Mouse (Mus musculus) bone marrow, adult 2 months (tissue): ENCODE measurements around the gene Car9.

Experiments
- CTCF ChIP-seq: fragments of 200-500 bp; IDR thresholded peaks from 2 replicates; pipeline ENCODE4 v1.5.1; 2011; ENCODE audit warnings: low read length, control low read depth; ENCODE audit not compliant: control insufficient read depth, insufficient read depth
- POLR2A ChIP-seq: fragments of 200-500 bp; IDR thresholded peaks from 2 replicates; pipeline ENCODE4 v1.6.1; 2011; ENCODE audit warnings: low read depth, mild to moderate bottlenecking, control low read depth, low read length, borderline replicate concordance; ENCODE audit not compliant: control insufficient read depth

GRCm38 (mm10) chr4:43506536-43507185, at the start of gene Car9:
- TF ChIP-seq CTCF (no peak), POLR2A (no peak)
